Mouse (Mus musculus): ENCODE results near the gene Bbs9. TPM values are rescaled to one million over a fixed set of nuclear protein-coding genes. Genes with fewer than 3 reads are reported as not detected.

The Bbs9 gene
- total RNA-seq, 1 experiment, result 10.3 TPM

DNA sequence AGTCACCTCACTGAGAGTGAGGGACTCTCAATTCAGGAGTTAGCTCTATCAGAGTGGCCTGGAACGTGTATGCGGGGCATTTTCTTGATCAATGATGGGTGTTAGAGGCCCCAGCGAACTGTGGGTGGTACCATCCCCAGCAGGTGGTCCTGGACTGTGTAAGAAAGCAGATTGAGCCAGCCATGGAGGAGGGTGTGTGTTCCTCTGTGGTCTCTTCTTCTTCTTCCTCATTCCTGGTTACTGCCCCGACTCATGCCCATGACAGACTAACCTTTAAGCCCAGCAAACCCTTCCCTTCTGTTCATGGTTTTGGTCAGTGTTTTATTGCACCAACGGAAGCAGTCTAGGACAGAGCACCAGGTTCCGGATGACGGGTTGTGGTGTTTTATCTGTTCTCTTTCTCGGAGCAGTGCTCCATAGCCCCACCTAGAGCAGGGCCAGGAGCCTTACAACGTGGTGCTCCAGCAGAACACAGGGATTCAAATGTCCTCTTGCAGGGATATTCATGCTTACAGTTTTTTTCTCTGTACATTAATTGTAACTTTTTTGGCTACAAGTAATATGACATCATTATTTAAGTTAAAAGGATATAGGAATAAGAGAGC lies 18.8 kb downstream of the Bbs9 start:
- Histone ChIP-seq H3K4me3 (ENCODE audit: insufficient read depth in 1 of 2, low read depth in 1 of 2, low read length in 2 of 2, poor library complexity in 1 of 2, severe bottlenecking in 1 of 2) (0 out of 4 replicates have a peak overlapping the region, but pooled peaks of 1 of the 2 experiments have one; percentile 6), H3K36me3 (ENCODE audit: control insufficient read depth, insufficient read depth, low read length, poor library complexity, severe bottlenecking) (no peaks in the 10 kb centered on the region), H3K9me3 (ENCODE audit: control insufficient read depth, insufficient read depth, low read depth, low read length) (no peaks in the 10 kb centered on the region), H3K27ac (ENCODE audit: insufficient read depth, low read depth, low read length, poor library complexity, severe bottlenecking) (no peak overlapping the region), H3K9ac (ENCODE audit: insufficient read depth, low read depth, low read length, poor library complexity, severe bottlenecking) (no peak overlapping the region), H3K4me1 (ENCODE audit: control insufficient read depth in 2 of 2, insufficient read depth in 2 of 2, low read length in 2 of 2, poor library complexity in 1 of 2) (no peaks in the 10 kb centered on the region)
- in situ Hi-C loops (cut with MboI; ENCODE audit: low sequenced_read_pairs in 2 of 2, unreplicated experiment in 2 of 2), result no loop called here
- DNase-seq (ENCODE audit: low read depth, low spot score), result no peak
- TF ChIP-seq HCFC1 (IDR thresholded peaks at IDR 0.05; ENCODE audit: borderline replicate concordance, insufficient read depth, low read length) (no peak), ZNF384 (IDR thresholded peaks at IDR 0.05; ENCODE audit: low read depth, low read length) (no peak), MAFK (IDR thresholded peaks at IDR 0.05; ENCODE audit: insufficient read depth, low read depth, low read length) (no peak), ZC3H11A (IDR thresholded peaks at IDR 0.05; ENCODE audit: borderline replicate concordance, low read depth, low read length) (no peak), CHD2 (IDR thresholded peaks at IDR 0.05; ENCODE audit: low read depth, low read length) (no peak)

DNA sequence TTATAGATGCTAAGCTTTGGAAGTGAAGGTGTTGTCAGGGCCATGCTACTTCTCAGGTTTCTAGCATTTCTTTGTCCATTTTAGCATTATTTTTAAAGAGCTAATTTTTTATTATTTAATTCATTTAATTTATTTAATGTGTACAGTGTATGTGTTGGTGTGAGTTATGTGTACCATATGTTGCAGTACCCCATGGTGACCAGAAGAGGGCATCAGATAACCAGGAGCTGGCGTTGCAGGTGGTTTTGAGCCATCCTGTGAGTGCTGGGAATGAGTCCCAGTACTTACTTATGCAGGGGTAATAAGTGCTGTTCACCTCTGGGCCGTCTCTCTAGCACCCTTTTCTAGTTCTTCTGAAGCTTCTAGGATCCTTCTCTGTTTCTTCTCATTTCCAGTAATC lies 19.6 kb downstream of the Bbs9 start:
- no peaks in the 10 kb centered on the region for H3K4me1 ChIP-seq (ENCODE audit: control insufficient read depth in 2 of 2, insufficient read depth in 2 of 2, low read length in 2 of 2, poor library complexity in 1 of 2)
- in situ Hi-C loops (cut with MboI; ENCODE audit: low sequenced_read_pairs in 2 of 2, unreplicated experiment in 2 of 2), result no loop called here
- no peak overlapping the region for H3K27ac ChIP-seq (ENCODE audit: insufficient read depth, low read depth, low read length, poor library complexity, severe bottlenecking)
- 0 out of 2 replicates have a peak, but pooled peaks cover 2% of the 10 kb centered on the region for H3K36me3 ChIP-seq (ENCODE audit: control insufficient read depth, insufficient read depth, low read length, poor library complexity, severe bottlenecking)
- H3K4me3 ChIP-seq (ENCODE audit: insufficient read depth in 1 of 2, low read depth in 1 of 2, low read length in 2 of 2, poor library complexity in 1 of 2, severe bottlenecking in 1 of 2), result no peak overlapping the region
- no peak for DNase-seq (ENCODE audit: low read depth, low spot score)
- no peak overlapping the region for H3K9ac ChIP-seq (ENCODE audit: insufficient read depth, low read depth, low read length, poor library complexity, severe bottlenecking)
- no peak for TF ChIP-seq MAFK (IDR thresholded peaks at IDR 0.05; ENCODE audit: insufficient read depth, low read depth, low read length)
- TF ChIP-seq ZC3H11A (IDR thresholded peaks at IDR 0.05; ENCODE audit: borderline replicate concordance, low read depth, low read length), result 0 out of 2 replicates have a peak, but pooled peaks have one; percentile 7
- TF ChIP-seq HCFC1 (IDR thresholded peaks at IDR 0.05; ENCODE audit: borderline replicate concordance, insufficient read depth, low read length), result no peak
- H3K9me3 ChIP-seq (ENCODE audit: control insufficient read depth, insufficient read depth, low read depth, low read length), result no peaks in the 10 kb centered on the region

DNA sequence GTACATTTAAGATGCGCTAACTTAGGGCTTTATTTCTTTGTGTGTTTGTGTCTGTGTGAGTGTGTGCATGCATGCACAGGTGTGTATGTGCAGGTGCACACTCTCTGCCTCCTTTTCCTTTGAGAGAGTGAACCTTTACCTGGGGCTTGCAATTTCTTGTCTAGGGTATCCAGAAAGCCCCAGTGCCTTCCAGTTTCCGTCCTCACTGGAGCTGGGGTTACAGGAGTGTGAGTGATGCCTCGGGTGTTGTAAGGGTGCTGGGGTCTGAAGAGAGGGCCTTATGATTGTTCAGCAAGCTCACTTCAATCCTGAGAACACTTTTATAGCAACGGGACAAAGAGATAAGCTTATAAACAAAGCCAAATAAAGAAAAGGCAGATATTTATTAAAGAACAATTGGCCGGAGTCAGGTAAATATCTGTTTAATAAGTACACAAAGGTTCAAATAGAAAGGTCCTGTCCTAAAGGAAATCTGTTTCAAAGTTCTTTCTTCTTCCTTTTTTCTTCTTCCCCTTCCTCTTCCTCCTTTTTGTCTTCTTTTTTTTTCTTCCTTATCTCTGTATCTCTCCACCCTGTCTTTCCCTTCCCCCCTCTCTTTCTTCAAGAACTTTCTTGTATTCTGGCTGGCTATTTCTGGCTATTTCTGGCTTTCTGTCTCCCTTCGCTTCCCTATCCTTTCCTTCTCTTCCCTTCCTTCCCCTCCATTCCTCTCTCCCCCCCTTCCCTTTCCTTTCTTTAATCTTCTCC lies 21.7 kb downstream of the Bbs9 start:
- in situ Hi-C loops (cut with MboI; ENCODE audit: low sequenced_read_pairs in 2 of 2, unreplicated experiment in 2 of 2), result no loop called here
- H3K27ac ChIP-seq (ENCODE audit: insufficient read depth, low read depth, low read length, poor library complexity, severe bottlenecking), result no peak overlapping the region
- TF ChIP-seq MAFK (IDR thresholded peaks at IDR 0.05; ENCODE audit: insufficient read depth, low read depth, low read length) (no peak), ZNF384 (IDR thresholded peaks at IDR 0.05; ENCODE audit: low read depth, low read length) (no peak), ZC3H11A (IDR thresholded peaks at IDR 0.05; ENCODE audit: borderline replicate concordance, low read depth, low read length) (no peak), HCFC1 (IDR thresholded peaks at IDR 0.05; ENCODE audit: borderline replicate concordance, insufficient read depth, low read length) (no peak), CHD2 (IDR thresholded peaks at IDR 0.05; ENCODE audit: low read depth, low read length) (no peak)
- no peak for DNase-seq (ENCODE audit: low read depth, low spot score)
- no peaks in the 10 kb centered on the region for H3K9me3 ChIP-seq (ENCODE audit: control insufficient read depth, insufficient read depth, low read depth, low read length)
- H3K9ac ChIP-seq (ENCODE audit: insufficient read depth, low read depth, low read length, poor library complexity, severe bottlenecking), result no peak overlapping the region
- H3K36me3 ChIP-seq (ENCODE audit: control insufficient read depth, insufficient read depth, low read length, poor library complexity, severe bottlenecking), result 0 out of 2 replicates have a peak, but pooled peaks cover 2% of the 10 kb centered on the region
- H3K4me3 ChIP-seq (ENCODE audit: insufficient read depth in 1 of 2, low read depth in 1 of 2, low read length in 2 of 2, poor library complexity in 1 of 2, severe bottlenecking in 1 of 2), result no peak overlapping the region
- no peaks in the 10 kb centered on the region for H3K4me1 ChIP-seq (ENCODE audit: control insufficient read depth in 2 of 2, insufficient read depth in 2 of 2, low read length in 2 of 2, poor library complexity in 1 of 2)

DNA sequence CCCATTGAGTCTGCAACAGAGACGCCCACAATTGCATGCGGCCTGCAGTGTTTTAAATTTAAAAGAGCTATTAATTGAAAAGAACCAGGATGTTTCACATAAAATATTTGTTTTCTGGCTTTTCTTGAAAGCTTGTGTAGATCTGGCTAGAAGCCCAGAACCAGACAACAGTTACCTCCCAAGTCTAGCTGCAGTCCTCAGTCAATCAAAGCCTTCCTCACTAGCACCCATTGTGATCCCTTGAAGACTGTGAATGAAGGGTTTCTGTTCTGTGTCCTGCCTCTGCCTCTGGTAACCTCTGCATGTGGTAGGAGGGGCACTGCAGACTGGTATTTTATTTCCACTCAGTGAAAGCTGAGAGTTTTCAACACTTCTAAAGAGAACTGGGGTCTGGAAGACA lies 27.5 kb downstream of the Bbs9 start:
- no peak for DNase-seq (ENCODE audit: low read depth, low spot score)
- Histone ChIP-seq H3K4me3 (ENCODE audit: insufficient read depth in 1 of 2, low read depth in 1 of 2, low read length in 2 of 2, poor library complexity in 1 of 2, severe bottlenecking in 1 of 2) (no peak overlapping the region), H3K27ac (ENCODE audit: insufficient read depth, low read depth, low read length, poor library complexity, severe bottlenecking) (no peak overlapping the region), H3K4me1 (ENCODE audit: control insufficient read depth in 2 of 2, insufficient read depth in 2 of 2, low read length in 2 of 2, poor library complexity in 1 of 2) (no peaks in the 10 kb centered on the region), H3K9me3 (ENCODE audit: control insufficient read depth, insufficient read depth, low read depth, low read length) (no peaks in the 10 kb centered on the region), H3K9ac (ENCODE audit: insufficient read depth, low read depth, low read length, poor library complexity, severe bottlenecking) (no peak overlapping the region), H3K36me3 (ENCODE audit: control insufficient read depth, insufficient read depth, low read length, poor library complexity, severe bottlenecking) (0 out of 2 replicates have a peak, but pooled peaks cover 2% of the 10 kb centered on the region)
- TF ChIP-seq ZNF384 (IDR thresholded peaks at IDR 0.05; ENCODE audit: low read depth, low read length) (no peak), MAFK (IDR thresholded peaks at IDR 0.05; ENCODE audit: insufficient read depth, low read depth, low read length) (no peak), ZC3H11A (IDR thresholded peaks at IDR 0.05; ENCODE audit: borderline replicate concordance, low read depth, low read length) (no peak), CHD2 (IDR thresholded peaks at IDR 0.05; ENCODE audit: low read depth, low read length) (no peak), HCFC1 (IDR thresholded peaks at IDR 0.05; ENCODE audit: borderline replicate concordance, insufficient read depth, low read length) (no peak)
- in situ Hi-C loops (cut with MboI; ENCODE audit: low sequenced_read_pairs in 2 of 2, unreplicated experiment in 2 of 2), result no loop called here

Data from ES-E14 (cell line).